Mouse (Mus musculus) olfactory bulb, adult 2 months (tissue): ENCODE measurements around the gene Cmtm7.

Experiments used
- CTCF ChIP-seq: fragments of 200-500 bp; IDR thresholded peaks from 2 replicates; pipeline ENCODE4 v1.5.1; 2012; ENCODE audit warnings: low read depth, mild to moderate bottlenecking, low read length, moderate library complexity; ENCODE audit not compliant: insufficient read depth
- POLR2A ChIP-seq: fragments of 200-500 bp; IDR thresholded peaks from 2 replicates; pipeline ENCODE4 v1.6.1; 2012; ENCODE audit warnings: mild to moderate bottlenecking, low read depth, low read length, moderate library complexity; ENCODE audit not compliant: insufficient read depth

- TF ChIP-seq POLR2A (no peak), CTCF (no peak)
Observed at GRCm38 (mm10) chr9:114824166-114824565, 42.5 kb upstream of the Cmtm7 start.
